Mouse (Mus musculus): ENCODE measurements around the gene Maml3.

DNA sequence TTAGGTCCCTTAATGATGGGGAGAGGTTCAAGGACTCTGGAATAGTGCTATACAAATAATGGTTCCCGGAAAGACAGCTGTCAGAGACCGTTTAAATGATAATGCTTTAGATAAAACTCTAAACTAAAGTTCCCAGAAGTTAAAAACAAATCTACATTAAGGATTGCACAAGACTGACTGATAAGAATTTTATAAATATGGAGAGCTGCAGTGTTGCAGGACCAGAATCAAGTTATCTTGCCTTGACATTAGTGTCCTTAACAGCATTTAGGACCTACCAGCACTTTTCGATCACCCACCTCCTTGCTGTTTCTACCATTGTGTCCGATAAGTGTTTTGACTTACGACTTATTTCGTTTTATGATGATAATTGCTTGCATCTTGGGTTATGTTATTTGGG is 466.6 kb downstream of the Maml3 start:
- TF ChIP-seq CTCF (IDR thresholded peaks at IDR 0.05) (no peak), EP300 (IDR thresholded peaks at IDR 0.05) (no peak)

Measured in lung, postnatal 0 days (tissue).